Mouse (Mus musculus) right cerebral cortex, adult 18-20 months (tissue): ENCODE data around the gene Scin.
"Not testable (repeated sequence)": the region's sequence is repeated elsewhere in the genome, so short reads cannot be mapped to it uniquely, and the experiment has no call there.

Experiments used
- DNase-seq: peaks from one replicate; pipeline ENCODE4 v3.0.0; 2022; ENCODE audit warnings: mixed read lengths

The Scin gene

DNA sequence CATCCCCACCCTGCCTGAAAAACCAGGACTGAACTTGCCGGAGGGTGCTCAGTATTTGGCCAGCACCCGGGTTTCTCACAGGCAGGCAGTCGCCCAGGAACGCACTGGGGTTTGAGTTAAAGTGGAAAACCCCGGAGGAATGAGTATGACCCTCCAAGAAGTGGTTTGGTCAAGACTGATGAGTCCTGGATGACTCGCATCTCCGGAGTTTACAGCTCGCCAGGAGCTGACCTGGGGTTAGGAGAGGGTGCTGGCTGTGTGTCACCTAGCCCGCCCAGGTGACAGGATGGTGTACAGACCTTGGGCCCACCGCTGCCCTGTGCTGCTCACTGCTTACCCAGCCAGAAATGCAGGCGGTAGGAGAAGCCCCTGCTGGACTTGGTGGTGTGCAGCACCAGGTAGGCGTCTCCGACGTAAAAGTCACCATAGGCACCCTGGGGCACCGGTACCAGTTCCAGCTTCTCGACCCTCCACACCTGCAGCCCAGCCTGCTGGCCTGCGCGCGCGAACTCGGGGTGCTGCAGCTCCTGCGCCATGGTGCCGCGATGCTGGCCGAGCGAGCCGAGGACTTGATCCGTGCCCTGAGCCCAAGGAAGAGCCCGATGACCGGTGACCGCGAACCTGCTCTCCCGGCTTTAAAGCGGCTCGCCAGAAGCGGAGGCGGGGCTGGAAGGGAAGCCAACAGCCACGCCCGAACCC is at the start of gene Scin:
TSS of gene Scin (minus strand) at position 656 of the 699 bp plus-strand sequence.
- DNase-seq = no peak

DNA sequence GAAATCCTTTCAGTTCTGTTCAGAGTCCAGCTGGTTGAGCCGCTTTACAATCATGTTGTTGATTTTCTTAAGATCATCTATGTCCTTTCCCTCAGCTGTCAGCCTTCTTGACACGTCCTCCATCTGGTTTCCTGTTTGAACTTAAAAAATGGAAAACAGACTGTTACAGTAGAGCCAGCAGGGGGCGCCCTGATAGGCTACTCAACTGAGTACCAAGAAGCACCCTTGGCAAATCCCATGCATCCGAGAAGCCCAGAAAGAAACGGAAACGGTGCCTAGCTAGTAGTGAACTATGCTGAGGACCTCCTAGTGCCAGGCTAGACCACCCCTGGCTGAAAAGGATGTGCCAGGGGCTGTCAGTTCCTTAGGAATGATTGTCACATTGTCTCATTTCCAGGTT is 43.1 kb upstream of the Scin start:
- DNase-seq = peak; percentile 24

DNA sequence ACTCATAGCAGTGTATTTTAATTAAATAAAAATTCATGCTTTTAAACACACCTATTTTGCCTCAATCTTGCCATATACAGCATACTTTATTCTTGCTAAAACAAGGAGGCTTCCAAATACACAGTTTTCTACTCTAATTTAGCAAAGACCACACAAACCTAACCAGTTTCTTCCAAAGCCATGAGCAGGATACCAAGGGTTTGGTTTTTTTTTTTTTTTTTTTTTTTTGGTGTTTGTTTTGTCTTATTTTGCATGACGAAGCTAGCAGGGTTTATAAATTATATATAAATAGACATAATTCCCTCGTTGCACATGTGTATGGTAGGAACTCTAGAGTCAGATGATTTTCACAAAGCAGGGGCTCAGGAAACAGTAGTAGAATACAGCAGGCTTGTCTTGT is 42.1 kb upstream of the Scin start:
- DNase-seq = no peak

DNA sequence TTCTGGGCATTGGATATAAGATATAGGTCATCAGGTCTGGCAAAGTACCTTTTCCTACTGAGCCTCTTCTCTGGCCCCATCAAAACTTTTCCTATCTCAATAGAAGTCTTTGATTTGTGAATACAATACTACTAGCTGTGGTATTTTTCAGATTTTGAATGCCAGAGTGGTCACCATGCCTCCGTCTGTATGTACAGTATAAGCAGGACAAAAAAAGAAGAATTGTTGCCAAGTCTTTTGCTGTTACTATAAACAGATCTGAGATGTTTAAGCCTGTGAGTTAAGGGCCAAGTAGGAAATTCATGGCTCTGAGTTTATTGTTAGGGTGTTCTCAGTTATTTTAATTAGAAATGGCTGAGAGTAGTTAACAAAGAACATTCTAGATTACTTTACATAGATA is 41.1 kb upstream of the Scin start:
- DNase-seq = not testable (repeated sequence)

DNA sequence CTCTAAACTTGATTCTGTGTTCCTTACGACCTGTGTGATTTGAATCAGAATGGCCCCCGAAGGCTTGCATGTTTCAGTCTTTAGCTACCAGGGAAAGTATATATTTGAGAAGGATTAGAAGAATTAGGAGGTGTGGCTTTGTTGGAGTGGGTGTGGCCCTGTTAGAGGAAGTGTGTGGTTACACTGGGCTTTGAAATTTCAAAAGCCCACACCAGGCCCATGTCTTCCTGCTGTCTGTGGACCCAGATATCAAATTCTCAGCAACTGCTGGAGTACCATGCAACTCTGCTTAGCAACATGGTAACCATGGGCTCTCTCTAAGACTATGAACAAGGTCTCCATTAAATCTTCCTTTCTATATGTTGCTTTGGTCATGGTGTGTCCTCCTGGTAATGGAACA is 37.6 kb upstream of the Scin start:
- no peak for DNase-seq

DNA sequence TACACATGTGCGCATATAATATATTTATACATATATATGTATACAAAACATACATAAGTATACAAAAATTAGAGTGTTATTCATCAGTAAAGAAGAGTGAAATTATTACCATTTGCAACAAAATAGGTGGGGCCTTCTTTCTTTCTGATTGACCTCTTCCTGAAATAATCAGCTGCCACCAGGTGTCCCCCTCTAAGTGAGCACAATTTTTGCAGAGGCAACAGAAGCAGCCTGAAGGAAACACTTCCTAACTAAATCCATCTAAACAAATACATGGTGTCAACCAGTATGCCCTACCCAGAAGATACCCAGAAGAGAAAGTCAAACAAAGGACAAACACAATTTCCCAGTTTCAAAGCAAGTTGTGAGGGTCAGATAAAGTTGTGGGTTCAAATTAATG is 35.6 kb upstream of the Scin start:
- DNase-seq = no peak

DNA sequence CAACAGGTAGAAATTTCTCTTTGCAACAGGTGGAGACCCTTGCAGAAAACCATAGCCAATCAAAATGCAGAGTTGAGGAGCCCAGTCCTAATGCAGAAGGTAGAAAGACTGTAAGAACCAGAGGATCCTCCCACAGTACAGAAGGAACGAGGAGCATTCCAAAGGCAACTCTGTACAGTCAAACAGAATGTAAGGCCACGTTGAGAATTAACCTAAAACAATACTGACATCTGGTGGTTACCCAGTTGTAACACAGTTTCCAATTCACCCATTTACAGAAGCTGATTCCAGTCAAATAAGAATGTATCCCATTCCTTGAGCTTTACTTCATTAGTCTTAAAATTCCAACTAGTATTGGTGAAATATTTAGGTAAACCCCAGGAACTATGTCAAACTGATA is 30.6 kb upstream of the Scin start:
- no peak for DNase-seq

DNA sequence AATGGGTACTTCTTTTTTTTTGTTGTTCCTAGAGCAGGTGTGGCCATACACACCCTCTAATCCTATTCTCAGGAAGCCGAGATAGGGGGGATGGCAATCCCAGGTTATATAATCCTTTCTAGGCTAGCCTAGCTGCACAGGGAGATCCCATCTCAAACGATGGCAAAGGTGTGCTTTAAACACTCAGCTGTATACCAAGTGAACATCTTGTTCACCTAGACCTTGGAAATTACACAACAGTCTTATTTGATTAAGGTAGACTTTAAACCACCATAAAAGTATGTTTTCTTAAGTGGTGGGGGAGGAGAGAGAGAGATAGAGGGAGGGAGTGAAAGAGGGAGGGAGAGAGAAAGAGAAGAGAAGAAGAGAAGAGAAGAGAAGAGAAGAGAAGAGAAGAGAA is 26.7 kb upstream of the Scin start:
- DNase-seq = no peak

DNA sequence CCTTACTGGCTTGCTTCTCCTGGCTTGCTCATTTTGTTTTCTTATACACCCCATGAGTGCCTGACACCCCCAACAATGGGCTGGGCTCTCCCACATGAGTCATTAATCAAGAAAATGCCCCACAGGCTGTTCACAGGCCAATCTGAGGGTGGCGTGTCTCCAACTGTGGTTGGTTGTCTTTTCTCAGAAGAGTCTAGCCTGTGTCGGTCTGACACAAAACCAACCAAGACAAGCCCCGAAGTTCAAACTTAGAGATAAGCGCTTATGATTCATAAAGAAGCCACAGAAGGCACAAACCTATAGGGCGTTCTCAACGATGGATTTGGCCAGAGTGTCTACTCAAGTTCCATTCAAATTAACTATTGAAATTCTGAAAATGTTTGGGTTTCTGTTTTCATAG is 20.2 kb upstream of the Scin start:
- no peak for DNase-seq

DNA sequence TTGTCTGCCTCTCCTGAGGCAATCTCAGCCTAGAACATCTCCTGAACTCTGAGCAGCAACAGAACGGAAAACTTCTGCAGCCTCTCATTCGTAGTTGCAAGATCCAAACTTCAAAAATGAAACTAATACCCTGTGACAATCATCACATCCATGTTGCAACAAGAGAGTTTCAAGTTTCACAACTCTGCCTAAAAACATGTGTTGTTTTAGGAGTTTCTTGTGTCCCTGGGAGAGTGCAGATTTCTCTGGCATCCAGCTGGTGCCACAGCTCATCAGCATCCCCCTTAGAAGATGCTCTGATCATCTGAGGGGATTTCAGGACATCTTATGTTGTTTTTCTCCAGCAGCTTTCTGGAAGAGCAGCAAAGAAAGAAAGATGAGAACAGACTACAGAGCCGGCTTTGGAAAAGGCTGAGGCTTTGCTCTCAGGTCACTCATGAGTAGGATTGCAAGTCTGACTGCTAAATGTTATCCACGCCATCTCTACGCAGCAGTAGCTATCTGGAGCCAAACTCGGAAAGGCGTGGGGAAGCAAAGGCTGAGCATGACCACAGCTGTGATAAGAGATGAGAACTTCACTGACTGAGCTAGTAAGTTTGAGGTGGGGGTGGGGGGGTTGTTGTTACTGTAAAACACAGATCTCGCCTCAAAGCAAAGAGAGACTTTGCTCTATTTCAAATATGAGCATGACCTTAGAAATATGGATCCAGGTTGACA is 18.5 kb upstream of the Scin start:
- no peak for DNase-seq

DNA sequence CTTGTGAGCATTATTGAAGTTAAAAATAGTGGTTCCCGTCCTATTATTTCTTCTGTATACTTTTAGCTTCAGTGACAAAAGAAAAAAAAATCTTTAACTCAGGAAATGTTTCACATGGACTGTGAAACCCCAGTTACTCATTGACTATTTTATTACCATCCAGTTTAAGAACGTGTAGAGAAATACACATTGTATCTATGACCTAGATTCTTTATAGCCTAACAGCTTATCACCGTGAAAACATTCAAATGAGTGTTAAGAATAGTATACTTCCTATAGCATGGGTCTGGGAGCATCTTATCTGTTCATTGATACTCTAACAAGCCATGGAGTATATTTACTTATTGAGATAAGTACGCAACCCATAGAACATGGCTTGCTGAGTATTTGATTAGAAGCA is 13.3 kb upstream of the Scin start:
- DNase-seq = no peak

DNA sequence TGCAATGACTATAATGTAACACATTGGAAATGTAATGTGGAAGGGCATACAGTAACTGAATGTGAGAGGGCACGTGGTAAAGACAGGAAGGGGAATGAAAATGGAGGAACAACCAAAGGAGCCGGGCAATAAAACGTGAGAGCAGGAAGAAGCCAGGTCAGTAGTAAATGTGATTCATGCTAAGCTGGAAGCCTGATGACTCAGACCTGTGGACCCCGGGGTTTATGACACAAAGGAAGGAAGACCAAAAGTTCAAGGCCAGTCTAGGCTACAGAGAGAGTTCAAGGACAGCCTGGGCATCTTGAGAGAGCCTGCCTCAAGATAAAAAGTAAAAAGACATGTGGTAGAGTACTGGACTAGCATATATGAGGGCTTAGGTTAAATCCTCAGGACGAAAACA is 12.5 kb upstream of the Scin start:
- no peak for DNase-seq

DNA sequence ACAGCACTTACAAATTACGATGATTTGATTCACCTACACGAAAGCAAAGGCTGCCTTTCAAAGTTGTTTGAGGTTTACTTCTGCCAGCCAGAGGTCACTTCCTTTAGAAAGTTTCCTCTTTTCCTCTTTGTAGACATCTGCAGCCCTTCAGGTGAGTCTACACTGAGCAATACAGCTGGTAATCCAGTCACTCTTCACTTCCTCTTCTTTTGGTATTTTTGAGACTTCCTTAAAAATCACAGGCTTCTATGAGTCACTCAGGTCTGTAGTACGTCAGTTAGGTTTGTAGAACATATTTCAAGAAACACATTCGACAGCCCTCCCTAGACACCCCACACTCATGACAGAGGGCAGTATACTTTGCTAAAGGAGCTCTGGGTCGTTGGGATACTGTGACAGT is 6.7 kb upstream of the Scin start:
- DNase-seq = no peak

DNA sequence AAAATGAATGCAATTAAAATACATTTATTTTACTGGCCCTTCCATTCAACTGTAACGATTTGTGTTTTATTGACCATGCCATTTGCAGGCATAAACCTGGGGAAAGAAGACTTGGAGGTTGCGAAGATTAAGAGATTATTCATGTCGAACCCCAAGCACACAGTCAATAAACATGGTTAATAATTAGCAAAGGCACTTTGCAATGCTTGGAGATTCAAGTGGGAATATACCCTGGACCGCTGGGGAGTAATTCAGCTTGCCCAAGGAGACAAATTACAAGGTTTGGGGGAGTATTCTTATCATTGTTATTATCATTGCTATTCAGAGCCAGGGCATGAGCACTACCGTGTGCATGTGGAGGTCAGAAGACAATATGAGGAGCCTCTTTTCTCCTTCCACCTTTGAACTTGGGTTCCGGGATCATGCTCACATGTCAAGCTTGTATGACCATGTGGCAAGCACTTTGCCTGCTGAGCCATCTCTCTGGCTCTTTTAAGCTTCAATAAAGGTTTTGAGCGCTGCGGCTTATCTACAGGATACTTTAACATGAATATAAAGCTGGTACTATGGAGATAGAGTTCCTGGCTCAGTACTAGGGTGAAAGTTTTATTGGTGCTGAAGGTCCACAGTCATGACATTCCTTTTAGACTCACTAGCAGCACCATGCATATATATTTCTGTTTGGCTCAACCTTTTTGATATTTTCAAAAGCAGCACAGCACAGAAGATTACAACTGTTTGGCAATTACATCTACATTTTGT is 5.6 kb upstream of the Scin start:
- no peak for DNase-seq

DNA sequence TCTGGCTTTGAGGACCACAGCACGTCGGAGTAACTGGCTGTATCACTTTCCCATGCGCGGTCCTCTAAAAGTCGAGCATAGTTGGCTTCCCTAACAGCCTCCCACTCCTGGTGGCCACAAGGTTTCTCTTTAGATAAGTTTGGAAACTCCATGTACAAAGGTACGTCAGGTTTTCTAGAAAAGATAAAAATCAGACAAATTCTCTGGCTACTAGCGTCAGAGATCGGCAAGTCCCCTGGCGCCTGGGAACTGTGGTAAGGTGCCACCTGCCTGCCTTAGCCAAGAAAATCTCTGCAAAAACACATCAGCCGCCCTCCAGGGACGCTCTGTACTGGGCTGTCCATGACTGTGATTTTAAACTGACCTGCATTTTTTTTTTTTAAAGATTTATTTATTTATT is 501 bp upstream of the Scin start:
- no peak for DNase-seq

DNA sequence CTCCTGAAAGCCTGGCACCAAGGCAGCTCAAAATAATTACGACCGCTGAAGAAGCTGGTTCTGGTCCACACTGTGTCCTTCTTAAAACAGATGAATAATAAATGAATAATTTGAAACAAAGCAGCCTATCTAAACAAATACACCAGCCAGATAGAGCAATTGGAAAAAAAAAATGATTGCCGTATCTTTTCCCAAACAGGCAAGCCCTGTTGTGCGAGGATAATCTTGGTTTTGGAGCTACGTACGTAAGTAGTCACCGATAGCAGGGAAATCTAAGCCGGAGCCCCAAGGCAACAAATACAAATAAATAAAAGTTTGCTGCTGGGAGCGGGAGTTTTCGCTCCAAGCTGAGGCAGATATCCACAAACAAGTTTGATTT is 845 bp downstream of the Scin start:
- DNase-seq = no peak

DNA sequence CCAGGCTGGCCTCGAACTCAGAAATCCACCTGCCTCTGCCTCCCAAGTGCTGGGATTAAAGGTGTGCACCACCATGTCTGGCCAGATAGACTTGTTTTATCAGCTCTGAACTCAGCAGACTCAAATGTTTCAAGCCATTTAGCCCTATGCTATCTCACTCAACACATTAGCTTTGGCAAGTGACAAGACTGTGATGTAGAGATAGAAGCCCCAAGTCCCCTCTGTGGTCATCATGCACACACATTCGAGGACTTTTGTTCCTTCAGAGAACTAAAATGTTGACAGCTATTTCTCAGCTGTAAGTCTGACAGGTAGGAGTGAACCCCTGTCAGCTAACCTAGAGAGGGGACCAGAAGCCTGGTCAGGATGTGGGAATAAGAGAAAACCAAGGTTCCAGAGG is 15.2 kb downstream of the Scin start:
- DNase-seq = no peak

DNA sequence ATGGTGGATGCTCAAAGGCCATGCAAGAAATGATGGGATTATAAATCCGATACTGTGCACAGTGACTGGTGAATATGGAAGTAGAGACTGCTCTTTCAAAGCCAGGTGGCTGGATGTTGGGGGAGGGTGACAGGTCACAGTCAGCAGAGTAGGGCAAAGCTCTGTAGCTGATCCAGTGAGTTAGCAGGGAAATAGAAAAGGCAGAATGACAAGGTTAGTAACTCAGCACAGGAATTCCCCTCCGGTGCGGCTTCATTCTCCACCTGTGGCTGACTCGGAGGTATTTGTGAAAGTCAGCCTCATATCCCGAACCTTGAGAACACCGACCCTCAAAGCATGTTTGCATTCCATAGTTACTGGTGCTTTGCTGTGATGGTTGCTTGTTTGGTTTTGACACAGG is 17.0 kb downstream of the Scin start:
- DNase-seq = no peak

DNA sequence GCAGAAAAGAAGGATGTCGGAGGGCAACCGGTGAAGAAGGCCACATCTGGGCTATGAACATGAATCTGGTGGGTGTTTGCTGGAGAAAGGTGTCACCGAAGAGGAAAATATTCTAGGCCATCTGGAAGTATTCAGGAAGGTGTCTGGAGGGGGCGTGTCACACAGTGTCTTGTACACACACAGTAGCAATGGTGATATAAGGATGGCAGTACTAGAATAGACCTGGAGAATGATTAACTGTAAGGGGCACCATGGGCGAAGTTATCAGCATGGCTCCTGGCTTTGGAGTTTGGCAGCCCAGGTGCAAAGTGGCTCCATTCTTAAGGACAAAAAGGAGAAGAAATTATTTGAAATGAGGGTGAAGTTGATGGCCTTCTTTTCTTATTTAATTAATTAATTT is 17.8 kb downstream of the Scin start:
- DNase-seq = no peak

DNA sequence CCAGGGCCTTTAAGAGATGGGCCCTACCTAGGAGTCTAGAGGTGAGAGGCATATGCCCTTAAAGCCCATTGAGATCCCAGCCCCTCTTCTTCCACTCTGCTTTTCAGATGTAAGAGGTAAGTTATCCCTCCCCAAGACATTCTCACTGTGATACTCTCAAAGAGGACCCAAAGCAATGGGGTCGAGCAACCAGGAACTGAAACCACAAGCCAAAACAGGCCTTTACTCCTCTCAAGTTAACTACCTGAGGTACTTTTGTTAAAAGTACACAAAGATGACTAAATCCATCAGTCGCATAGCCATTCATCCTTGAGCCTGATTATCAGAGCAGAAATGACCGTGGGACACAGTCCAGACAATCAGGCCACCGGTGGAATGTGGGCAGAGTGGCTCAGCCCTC is 19.1 kb downstream of the Scin start:
- DNase-seq = no peak

DNA sequence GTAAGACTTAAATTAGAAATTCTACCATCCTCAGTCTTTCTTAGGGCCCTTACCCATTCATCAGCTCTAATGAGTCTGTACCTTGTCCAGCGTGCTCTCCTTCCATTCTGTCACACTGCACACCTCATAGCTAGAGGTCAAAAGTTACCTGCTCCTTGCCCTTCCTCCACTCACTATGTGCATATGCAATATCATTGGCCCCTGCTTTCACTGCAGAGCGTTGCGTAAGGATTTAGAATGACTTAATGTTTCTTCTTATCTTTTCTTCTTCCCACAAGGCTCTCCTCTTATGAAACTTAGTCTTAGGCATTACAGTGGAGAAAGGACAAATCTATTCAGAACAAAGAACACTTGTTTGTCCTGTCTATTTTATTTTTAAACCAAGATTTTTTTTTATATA is 20.0 kb downstream of the Scin start:
- no peak for DNase-seq

DNA sequence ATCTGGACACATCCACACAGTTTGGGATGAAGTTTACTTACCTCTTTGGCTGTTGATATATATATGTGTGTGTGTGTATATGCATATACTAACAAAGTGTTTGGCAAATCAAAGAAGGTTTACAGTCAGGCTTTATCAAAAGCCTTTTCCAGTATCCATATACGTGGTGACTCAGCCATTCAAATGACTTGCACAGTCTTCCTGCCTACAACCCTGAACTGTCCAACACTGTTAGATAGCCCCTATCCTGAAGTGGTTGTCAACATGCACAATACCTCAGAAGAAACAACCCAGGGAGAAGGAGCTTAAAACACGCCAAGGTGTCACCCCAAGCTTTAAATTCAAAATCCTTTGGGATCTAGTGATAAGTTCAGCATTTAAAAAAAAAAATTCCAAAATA is 20.4 kb downstream of the Scin start:
- DNase-seq = no peak

DNA sequence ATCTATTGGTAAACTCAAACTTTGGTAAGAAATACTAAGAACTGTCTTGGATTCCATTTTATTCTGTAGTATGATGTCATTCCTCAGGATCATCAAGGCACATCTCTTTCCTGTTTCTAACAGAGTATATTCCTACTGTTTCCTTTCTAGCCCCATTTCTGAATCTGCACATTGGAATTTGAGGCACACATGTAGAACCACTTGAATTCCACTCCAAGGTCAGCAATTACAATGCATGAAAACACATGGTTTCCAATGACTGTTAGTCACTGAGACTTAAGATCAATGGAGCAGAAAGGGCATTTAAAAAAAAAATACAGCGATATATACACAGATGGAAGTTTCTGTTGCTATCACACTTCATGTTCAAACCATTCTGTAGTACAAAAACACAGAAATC is 24.8 kb downstream of the Scin start:
- DNase-seq = no peak

DNA sequence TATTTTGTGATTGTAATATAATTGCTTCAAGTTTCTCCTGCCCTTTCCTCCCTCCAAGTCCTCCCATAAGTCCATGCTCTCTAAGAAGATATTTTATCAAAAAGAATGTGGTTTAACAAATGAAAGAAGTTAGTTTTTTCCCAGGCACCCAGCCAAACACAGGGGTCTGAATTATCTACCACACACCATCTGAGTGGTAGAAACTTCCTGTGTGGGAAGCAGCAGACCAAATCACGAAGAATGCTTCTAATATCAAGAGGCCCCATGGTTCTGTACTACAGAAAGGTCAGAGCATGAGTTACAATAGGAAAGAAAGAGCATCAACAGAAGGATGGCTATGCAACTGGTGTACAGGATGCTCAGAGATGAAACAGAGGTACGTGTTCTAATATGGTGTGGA is 25.9 kb downstream of the Scin start:
- no peak for DNase-seq
